Mouse (Mus musculus): ENCODE results near the gene Plbd2. TPM values are rescaled to one million over a fixed set of nuclear protein-coding genes. Genes with fewer than 3 reads are reported as not detected.

Gene Plbd2
- polyA plus RNA-seq, 1 experiment from 2014 or later = 22.1 TPM

DNA sequence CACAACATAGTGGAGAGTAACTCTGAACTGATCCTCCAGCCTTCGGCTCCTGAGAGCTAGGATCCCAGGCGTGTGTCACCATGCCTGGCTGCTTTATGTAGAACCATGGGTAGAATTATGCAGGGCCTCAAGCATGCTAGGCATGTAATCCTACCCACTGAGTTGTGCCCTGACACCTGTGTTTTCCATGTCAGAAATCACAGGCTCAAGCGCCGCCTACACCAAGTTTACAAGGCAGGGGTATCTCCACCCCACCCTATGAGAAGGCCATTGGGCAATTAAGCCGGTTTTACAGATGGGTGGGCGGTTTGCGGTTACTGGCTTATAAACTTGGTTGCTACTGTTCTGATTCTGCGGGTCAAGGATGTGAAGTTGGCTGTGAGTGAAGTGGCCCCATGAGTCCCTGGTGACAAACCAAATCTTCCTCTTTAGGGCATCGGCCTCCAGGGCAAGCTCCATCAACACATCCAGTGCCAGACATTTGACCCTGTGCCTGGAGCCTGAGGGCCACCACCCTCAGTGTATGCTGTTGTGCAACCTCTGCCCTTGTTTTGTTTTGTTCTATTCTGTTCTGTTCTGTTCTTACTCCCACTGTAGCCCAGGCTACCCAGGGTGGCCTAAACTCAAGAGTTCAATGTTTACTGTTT, 10.7 kb upstream of the Plbd2 start:
- Histone ChIP-seq H3K27me3 (ENCODE audit: control insufficient read depth, insufficient read depth, low read length) (peaks cover 2% of the 10 kb centered on the region), H3K9ac (ENCODE audit: low read depth, low read length) (no peak overlapping the region), H3K4me3 (ENCODE audit: low read depth, low read length) (no peak overlapping the region), H3K4me2 (replicated peaks; ENCODE audit: low read depth, low read length) (no peak overlapping the region), H3K4me1 (replicated peaks; ENCODE audit: control insufficient read depth, insufficient read depth, low read length) (peaks cover 7% of the 10 kb centered on the region), H3K27ac (ENCODE audit: low read depth, low read length) (no peak overlapping the region), H3K36me3 (ENCODE audit: control insufficient read depth, insufficient read depth, low read length) (no peaks in the 10 kb centered on the region), H3K9me3 (ENCODE audit: control insufficient read depth, low read length) (no peaks in the 10 kb centered on the region)
- DNase-seq (ENCODE audit: low spot score) (no peak), ATAC-seq (ENCODE audit: low FRiP score) (no peak)
- WGBS = 91% methylated on average over 9 of the region's 9 CpGs

DNA sequence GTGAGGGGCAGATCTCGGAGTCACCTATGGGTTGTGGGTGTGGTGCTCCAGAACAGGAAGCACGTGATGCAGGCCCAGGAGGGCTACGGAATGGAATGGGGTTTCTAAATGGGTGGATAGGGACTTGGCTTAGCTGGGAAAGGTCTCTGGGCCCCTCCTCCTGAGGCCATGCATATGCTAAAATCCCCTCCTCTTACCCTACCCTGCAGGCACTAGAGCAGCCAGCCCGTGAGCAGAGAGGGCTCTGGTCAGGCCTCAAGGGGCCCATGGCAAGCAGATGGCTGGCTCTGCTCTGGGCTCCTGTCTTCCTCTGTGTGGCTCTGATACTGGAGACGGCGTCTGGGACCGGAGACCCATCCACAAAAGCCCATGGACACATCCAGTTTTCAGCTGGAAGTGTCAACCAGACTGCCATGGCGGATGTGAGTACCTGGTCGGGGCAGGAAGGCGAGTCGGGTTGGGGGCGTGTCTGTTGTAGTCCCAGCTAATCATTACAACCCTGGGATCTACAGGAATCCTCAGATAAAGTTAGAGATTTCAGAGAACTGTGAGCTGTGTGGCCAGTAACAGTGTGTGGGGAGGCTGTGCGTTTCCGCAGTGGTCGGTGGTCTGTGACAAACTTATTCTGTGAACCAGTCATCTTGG, 9.6 kb upstream of the Plbd2 start:
- H3K27ac ChIP-seq (ENCODE audit: low read depth, low read length) = 0 out of 2 replicates have a peak overlapping the region, but pooled peaks have one; percentile 30
- no peak overlapping the region for H3K4me3 ChIP-seq (ENCODE audit: low read depth, low read length)
- peak; percentile 39 for DNase-seq (ENCODE audit: low spot score)
- peak; percentile 36; the same call in 1 of the 2 replicates for ATAC-seq (ENCODE audit: low FRiP score)
- no peaks in the 10 kb centered on the region for H3K36me3 ChIP-seq (ENCODE audit: control insufficient read depth, insufficient read depth, low read length)
- H3K4me1 ChIP-seq (replicated peaks; ENCODE audit: control insufficient read depth, insufficient read depth, low read length) = peaks cover 7% of the 10 kb centered on the region
- peaks cover 2% of the 10 kb centered on the region for H3K27me3 ChIP-seq (ENCODE audit: control insufficient read depth, insufficient read depth, low read length)
- no peak overlapping the region for H3K9ac ChIP-seq (ENCODE audit: low read depth, low read length)
- no peaks in the 10 kb centered on the region for H3K9me3 ChIP-seq (ENCODE audit: control insufficient read depth, low read length)
- no peak overlapping the region for H3K4me2 ChIP-seq (replicated peaks; ENCODE audit: low read depth, low read length)
- 39% methylated on average over 15 of the region's 15 CpGs for WGBS

DNA sequence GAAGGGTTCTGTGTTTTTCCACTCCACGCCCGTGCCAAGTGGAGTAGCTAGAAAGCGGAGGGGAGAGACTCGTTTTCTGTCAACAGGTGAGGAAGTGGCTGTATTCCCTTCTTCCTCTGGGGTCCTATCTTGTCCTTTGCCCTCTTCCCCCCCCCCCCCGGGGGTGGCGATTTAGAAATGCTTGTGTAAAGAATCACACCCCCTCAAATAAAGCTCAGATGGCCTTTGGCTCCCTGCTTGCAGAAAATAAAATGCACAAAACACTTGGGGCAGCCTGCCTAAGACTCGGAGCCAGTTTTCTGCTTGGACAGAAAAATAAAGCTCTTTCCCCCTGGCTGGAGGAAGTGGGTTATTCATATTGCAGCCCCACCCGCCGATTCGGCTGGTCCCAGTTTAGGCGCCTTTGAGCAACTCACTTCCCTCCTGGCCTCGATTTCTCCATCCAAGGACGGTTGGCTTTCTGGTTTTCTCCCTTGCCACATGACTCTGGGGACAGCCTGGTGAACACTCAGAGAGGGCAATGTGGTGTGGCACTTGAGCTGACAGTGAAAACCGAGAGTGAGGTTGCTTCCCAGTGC, 8.3 kb upstream of the Plbd2 start:
- 43% methylated on average over 14 of the region's 14 CpGs for WGBS

DNA sequence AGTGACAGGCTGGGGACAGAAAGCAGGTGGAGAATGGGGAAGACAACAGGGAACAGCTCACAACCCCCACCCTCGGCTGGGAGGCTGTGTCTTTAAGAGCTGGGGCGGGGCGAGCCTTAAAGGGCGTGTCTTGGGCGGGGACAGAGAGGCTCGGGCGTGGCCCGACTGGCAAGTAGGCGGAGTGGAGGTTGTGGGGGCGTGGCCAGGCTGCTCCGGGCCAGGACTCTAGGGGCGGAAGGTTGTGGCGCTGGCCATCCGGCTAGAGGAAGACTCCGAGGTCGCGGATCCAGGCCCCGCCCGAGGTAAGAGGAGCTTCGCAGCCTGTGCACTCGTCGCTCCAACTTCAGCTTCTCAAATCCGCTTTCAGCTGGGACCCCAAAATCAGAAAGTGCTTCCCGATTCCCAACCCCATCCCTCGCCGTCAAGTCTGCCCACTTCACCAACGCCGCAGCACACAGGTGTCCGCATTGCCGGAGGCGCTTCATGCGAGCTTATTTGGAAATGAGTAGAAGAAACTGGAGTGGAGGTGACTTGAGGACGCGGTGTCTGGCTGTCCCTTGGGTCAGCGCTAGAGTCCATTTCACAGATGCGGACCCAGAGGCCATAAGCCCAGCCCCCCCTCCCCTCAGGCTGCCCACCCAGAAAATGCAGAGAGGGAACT, 7.7 kb upstream of the Plbd2 start, which contains the start of gene Slc8b1:
Gene Slc8b1, plus strand, starts transcription at position 187 of the 661 bp plus-strand sequence.
- Histone ChIP-seq H3K9ac (ENCODE audit: low read depth, low read length) (0 out of 2 replicates have a peak within 1 kb of the TSS, but pooled peaks have one; percentile 8), H3K27ac (ENCODE audit: low read depth, low read length) (no peak within 1 kb of the TSS), H3K27me3 (ENCODE audit: control insufficient read depth, insufficient read depth, low read length) (peaks cover 2% of the 10 kb centered on the region), H3K36me3 (ENCODE audit: control insufficient read depth, insufficient read depth, low read length) (no peaks in the 10 kb centered on the region), H3K9me3 (ENCODE audit: control insufficient read depth, low read length) (no peaks in the 10 kb centered on the region), H3K4me3 (ENCODE audit: low read depth, low read length) (peak within 1 kb of the TSS; percentile 42), H3K4me2 (replicated peaks; ENCODE audit: low read depth, low read length) (peak within 1 kb of the TSS; percentile 54), H3K4me1 (replicated peaks; ENCODE audit: control insufficient read depth, insufficient read depth, low read length) (peaks cover 7% of the 10 kb centered on the region)
- whole genome bisulfite sequencing = 1% methylated on average over 34 of the region's 36 CpGs
- DNase-seq (ENCODE audit: low spot score) (peak; percentile 95), ATAC-seq (ENCODE audit: low FRiP score) (peak; percentile 89)

More for the DNA sequence above, 8.3 kb upstream of the Plbd2 start:
- H3K27ac ChIP-seq (ENCODE audit: low read depth, low read length) = no peak overlapping the region
- H3K9me3 ChIP-seq (ENCODE audit: control insufficient read depth, low read length) = no peaks in the 10 kb centered on the region
- peak overlapping the region; percentile 54; the same call in 1 of the 2 replicates for H3K4me2 ChIP-seq (replicated peaks; ENCODE audit: low read depth, low read length)
- ATAC-seq (ENCODE audit: low FRiP score) (no peak), DNase-seq (ENCODE audit: low spot score) (no peak)
- peaks cover 2% of the 10 kb centered on the region for H3K27me3 ChIP-seq (ENCODE audit: control insufficient read depth, insufficient read depth, low read length)
- H3K4me3 ChIP-seq (ENCODE audit: low read depth, low read length) = peak overlapping the region; percentile 42
- peaks cover 7% of the 10 kb centered on the region for H3K4me1 ChIP-seq (replicated peaks; ENCODE audit: control insufficient read depth, insufficient read depth, low read length)
- no peak overlapping the region for H3K9ac ChIP-seq (ENCODE audit: low read depth, low read length)
- no peaks in the 10 kb centered on the region for H3K36me3 ChIP-seq (ENCODE audit: control insufficient read depth, insufficient read depth, low read length)

DNA sequence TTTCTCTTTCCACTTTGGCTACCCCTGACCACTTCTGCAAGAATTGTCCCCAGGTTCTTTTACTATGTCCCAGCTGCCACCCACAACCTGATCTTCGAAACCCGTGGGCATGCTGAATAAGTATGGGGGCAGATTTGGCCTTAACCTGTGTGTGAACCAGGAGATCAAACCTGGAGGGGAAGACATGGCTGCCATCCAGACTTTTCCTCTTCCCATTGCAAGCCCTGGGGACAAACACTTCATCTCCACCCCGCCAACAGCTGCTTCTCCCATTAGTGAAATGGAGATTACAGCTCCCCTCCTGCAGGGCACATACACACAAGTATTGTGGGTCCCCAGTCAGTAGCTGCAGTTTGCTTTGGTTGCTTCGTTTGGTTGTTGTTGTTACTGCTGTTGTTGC, 3.9 kb upstream of the Plbd2 start:
- Histone ChIP-seq H3K9ac (ENCODE audit: low read depth, low read length) (no peak overlapping the region), H3K9me3 (ENCODE audit: control insufficient read depth, low read length) (no peaks in the 10 kb centered on the region), H3K36me3 (ENCODE audit: control insufficient read depth, insufficient read depth, low read length) (no peaks in the 10 kb centered on the region), H3K4me3 (ENCODE audit: low read depth, low read length) (no peak overlapping the region), H3K4me1 (replicated peaks; ENCODE audit: control insufficient read depth, insufficient read depth, low read length) (peaks cover 6% of the 10 kb centered on the region), H3K4me2 (replicated peaks; ENCODE audit: low read depth, low read length) (no peak overlapping the region), H3K27me3 (ENCODE audit: control insufficient read depth, insufficient read depth, low read length) (peaks cover 2% of the 10 kb centered on the region), H3K27ac (ENCODE audit: low read depth, low read length) (no peak overlapping the region)
- 55% methylated on average over 4 of the region's 4 CpGs for WGBS
- DNase-seq (ENCODE audit: low spot score) = no peak
- no peak for ATAC-seq (ENCODE audit: low FRiP score)

DNA sequence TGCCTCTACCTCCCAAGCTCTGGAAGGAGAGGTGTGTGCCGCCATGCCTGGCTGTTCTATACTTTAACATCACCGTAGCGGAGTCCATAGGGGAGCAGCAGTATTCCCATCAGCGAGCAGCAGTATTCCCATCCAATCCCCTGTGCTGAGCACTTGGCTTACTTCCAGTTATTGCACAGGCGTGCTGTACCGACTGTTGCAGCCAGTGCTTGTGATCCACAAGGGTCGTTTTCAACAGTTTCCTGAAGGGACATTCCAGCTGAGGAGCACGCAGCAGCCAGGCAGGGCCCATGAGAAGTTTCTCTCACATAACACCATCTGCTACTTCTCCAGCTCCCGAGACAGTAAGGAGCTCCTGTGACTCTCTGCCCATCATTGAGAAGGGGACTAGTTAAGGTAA, 3.1 kb upstream of the Plbd2 start:
- no peaks in the 10 kb centered on the region for H3K9me3 ChIP-seq (ENCODE audit: control insufficient read depth, low read length)
- WGBS = 76% methylated on average over 9 of the region's 9 CpGs
- H3K36me3 ChIP-seq (ENCODE audit: control insufficient read depth, insufficient read depth, low read length) = no peaks in the 10 kb centered on the region
- H3K27me3 ChIP-seq (ENCODE audit: control insufficient read depth, insufficient read depth, low read length) = peaks cover under 1% of the 10 kb centered on the region
- no peak overlapping the region for H3K27ac ChIP-seq (ENCODE audit: low read depth, low read length)
- ATAC-seq (ENCODE audit: low FRiP score) = no peak
- no peak for DNase-seq (ENCODE audit: low spot score)
- no peak overlapping the region for H3K9ac ChIP-seq (ENCODE audit: low read depth, low read length)
- H3K4me1 ChIP-seq (replicated peaks; ENCODE audit: control insufficient read depth, insufficient read depth, low read length) = peaks cover 7% of the 10 kb centered on the region
- no peak overlapping the region for H3K4me3 ChIP-seq (ENCODE audit: low read depth, low read length)
- no peak overlapping the region for H3K4me2 ChIP-seq (replicated peaks; ENCODE audit: low read depth, low read length)

DNA sequence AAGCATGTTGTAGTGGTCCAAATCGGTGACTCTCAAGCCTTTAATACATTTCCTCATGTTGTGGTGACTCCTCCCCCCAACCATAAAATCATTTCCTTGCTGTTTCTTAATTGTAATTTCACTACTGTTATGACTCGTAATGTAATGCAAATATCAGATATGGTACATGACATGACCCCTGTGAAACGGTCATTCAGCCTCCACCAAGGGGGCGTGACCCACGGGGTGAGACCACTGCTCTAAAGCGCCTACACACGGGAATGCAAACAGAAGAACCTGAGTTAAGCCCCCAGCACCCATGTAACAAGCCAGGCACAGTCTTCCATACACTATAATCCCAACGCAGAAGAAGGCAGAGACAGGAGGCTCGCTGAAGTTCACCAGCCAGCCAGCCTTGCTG, 2.4 kb upstream of the Plbd2 start:
- Histone ChIP-seq H3K4me1 (replicated peaks; ENCODE audit: control insufficient read depth, insufficient read depth, low read length) (peaks cover 4% of the 10 kb centered on the region), H3K27me3 (ENCODE audit: control insufficient read depth, insufficient read depth, low read length) (no peaks in the 10 kb centered on the region; the same call in 1 of the 2 replicates), H3K9me3 (ENCODE audit: control insufficient read depth, low read length) (no peaks in the 10 kb centered on the region), H3K27ac (ENCODE audit: low read depth, low read length) (no peak overlapping the region), H3K9ac (ENCODE audit: low read depth, low read length) (no peak overlapping the region), H3K36me3 (ENCODE audit: control insufficient read depth, insufficient read depth, low read length) (no peaks in the 10 kb centered on the region), H3K4me2 (replicated peaks; ENCODE audit: low read depth, low read length) (no peak overlapping the region; the same call in 1 of the 2 replicates), H3K4me3 (ENCODE audit: low read depth, low read length) (no peak overlapping the region)
- no peak for DNase-seq (ENCODE audit: low spot score)
- ATAC-seq (ENCODE audit: low FRiP score) = no peak
- 70% methylated on average over 9 of the region's 9 CpGs for WGBS

DNA sequence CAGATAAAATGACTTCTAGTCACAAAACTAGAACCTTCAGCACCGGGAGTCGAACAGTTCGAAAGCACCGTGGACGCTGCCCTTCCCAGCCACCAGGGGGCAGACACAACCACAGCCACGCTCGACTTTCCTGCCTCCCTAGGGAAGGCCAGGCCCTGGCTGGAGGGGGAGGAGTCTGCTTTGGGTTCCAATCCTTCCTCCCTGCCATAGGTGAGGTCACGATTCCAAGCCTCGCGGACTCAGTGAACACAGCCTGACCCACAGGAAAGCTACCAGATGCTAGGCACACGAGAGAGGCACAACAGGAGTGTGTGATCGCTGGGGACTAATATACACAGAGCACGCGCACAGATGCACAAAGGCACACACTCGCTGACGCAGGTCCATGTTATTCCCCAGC, 1.9 kb upstream of the Plbd2 start:
- Histone ChIP-seq H3K27ac (ENCODE audit: low read depth, low read length) (no peak overlapping the region), H3K27me3 (ENCODE audit: control insufficient read depth, insufficient read depth, low read length) (no peaks in the 10 kb centered on the region; the same call in 1 of the 2 replicates), H3K36me3 (ENCODE audit: control insufficient read depth, insufficient read depth, low read length) (no peaks in the 10 kb centered on the region), H3K9ac (ENCODE audit: low read depth, low read length) (no peak overlapping the region), H3K4me1 (replicated peaks; ENCODE audit: control insufficient read depth, insufficient read depth, low read length) (peaks cover 4% of the 10 kb centered on the region), H3K4me2 (replicated peaks; ENCODE audit: low read depth, low read length) (no peak overlapping the region; the same call in 1 of the 2 replicates), H3K9me3 (ENCODE audit: control insufficient read depth, low read length) (no peaks in the 10 kb centered on the region), H3K4me3 (ENCODE audit: low read depth, low read length) (no peak overlapping the region)
- no peak for ATAC-seq (ENCODE audit: low FRiP score)
- peak; percentile 82 for DNase-seq (ENCODE audit: low spot score)
- WGBS = 24% methylated on average over 16 of the region's 16 CpGs
